Mouse (Mus musculus) G1E (cell line): ENCODE results near the gene Mthfd1. TPM values are rescaled to one million over a fixed set of nuclear protein-coding genes. Genes with fewer than 3 reads are reported as not detected.

Experiments
- ATAC-seq: 2 replicates; pipeline ENCODE4 v1.8.0; 2016; ENCODE audit warnings: mild to moderate bottlenecking; ENCODE audit not compliant: insufficient number of reproducible peaks, poor library complexity, low FRiP score, severe bottlenecking; ENCODE audit errors: extremely low read depth
- DNase-seq: peaks from one replicate; pipeline ENCODE4 v3.0.0; 2012; ENCODE audit warnings: low spot score
- H3K27me3 ChIP-seq: 2 replicates; pipeline ENCODE4 v1.6.1; 2012; ENCODE audit warnings: mild to moderate bottlenecking, low read length, inconsistent platforms; ENCODE audit not compliant: insufficient read depth
- H3K36me3 ChIP-seq: replicated peaks from 2 replicates; pipeline ENCODE3; 2012; ENCODE audit warnings: mild to moderate bottlenecking, inconsistent platforms
- H3K4me1 ChIP-seq: 2 replicates; pipeline ENCODE4 v1.6.1; 2012; ENCODE audit warnings: low read depth, low read length, inconsistent platforms, mixed read lengths; ENCODE audit not compliant: insufficient read depth
- H3K4me3 ChIP-seq: 2 replicates; pipeline ENCODE4 v1.5.1; 2012; ENCODE audit warnings: low read depth, mild to moderate bottlenecking, inconsistent platforms, low read length, moderate library complexity, mixed read lengths
- H3K9me3 ChIP-seq: replicated peaks from 2 replicates; pipeline ENCODE4 v1.6.1; 2012; ENCODE audit warnings: inconsistent platforms
- CTCF ChIP-seq: IDR thresholded peaks from 2 replicates; pipeline ENCODE4 v1.5.1; 2012; ENCODE audit warnings: low read depth, low read length, inconsistent platforms, mixed read lengths
- GATA1 ChIP-seq: IDR thresholded peaks from 2 replicates; pipeline ENCODE4 v1.6.1; 2012; ENCODE audit warnings: borderline replicate concordance, low read length, inconsistent platforms, mixed read lengths
- GATA2 ChIP-seq: IDR thresholded peaks from 2 replicates; pipeline ENCODE4 v1.6.1; 2012; ENCODE audit warnings: low read depth, low read length, inconsistent platforms, borderline replicate concordance
- POLR2AphosphoS5 ChIP-seq: IDR thresholded peaks from 2 replicates; pipeline ENCODE4 v1.6.1; 2012; ENCODE audit warnings: low read depth, low read length, inconsistent platforms; ENCODE audit not compliant: insufficient replicate concordance
- TAL1 ChIP-seq: conservative IDR thresholded peaks from 2 replicates; pipeline ENCODE4 v1.6.1; 2012; ENCODE audit warnings: low read depth, low read length, inconsistent platforms, mixed read lengths
- polyA plus RNA-seq: library from polyadenylated mRNA; stranded (reverse); fragments of >175 nt; gene quantifications from 2 replicates; pipeline ENCODE4 v1.2.3, GENCODE M21; 2012
- total RNA-seq, 2 experiments: library from RNA; stranded (forward) in 1 of 2; stranded (reverse) in 1 of 2; fragments of 200-1000 nt in 1 of 2; fragments of >200 nt in 1 of 2; fragmentation: Nextera tagmentation in 1 of 2; gene quantifications; 2 replicates each; pipeline ENCODE4 v1.2.3; 2014 to 2017

Gene Mthfd1
- total and polyA plus RNA-seq, 3 experiments, result 185 to 253 (median 199) TPM

DNA sequence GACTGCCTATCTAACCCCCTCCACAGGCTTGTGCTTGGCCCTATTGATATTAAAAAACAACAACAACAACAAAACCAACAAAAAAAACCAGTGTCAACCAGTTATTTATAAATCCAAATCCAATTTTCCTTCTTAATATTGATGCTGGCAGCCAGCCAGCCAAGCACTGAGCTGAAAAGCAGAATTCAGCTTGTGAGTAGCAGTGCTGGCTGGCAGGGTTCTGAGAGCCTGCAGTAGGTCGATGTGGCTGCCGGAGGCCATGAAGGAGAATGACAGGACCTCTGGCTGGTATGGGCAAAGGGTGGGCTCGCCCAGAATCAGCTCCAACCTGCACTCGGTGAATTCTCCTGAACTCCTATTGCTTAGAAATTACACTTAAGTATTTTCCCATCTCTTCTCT is 49.1 kb downstream of the Mthfd1 start:
- no peaks in the 10 kb centered on the region for H3K27me3 ChIP-seq
- peaks cover 6% of the 10 kb centered on the region; the same call in 1 of the 2 replicates for H3K4me1 ChIP-seq
- TF ChIP-seq GATA2, result no peak
- TF ChIP-seq POLR2AphosphoS5, result no peak
- no peak for TF ChIP-seq GATA1
- TF ChIP-seq CTCF, result no peak
- TF ChIP-seq TAL1, result no peak
- peaks cover 100% of the 10 kb centered on the region for H3K36me3 ChIP-seq
- ATAC-seq, result no peak
- H3K9me3 ChIP-seq, result no peaks in the 10 kb centered on the region
- H3K4me3 ChIP-seq, result no peak overlapping the region
- no peak for DNase-seq

GRCm38 (mm10) chr12:76305107-76305506 is 50.0 kb downstream of the Mthfd1 start:
- Histone ChIP-seq H3K9me3 (no peaks in the 10 kb centered on the region), H3K4me3 (no peak overlapping the region), H3K27me3 (no peaks in the 10 kb centered on the region), H3K4me1 (peaks cover 6% of the 10 kb centered on the region; the same call in 1 of the 2 replicates), H3K36me3 (peaks cover 100% of the 10 kb centered on the region)
- DNase-seq (no peak), ATAC-seq (no peak)
- TF ChIP-seq POLR2AphosphoS5 (no peak), TAL1 (no peak), GATA2 (no peak), CTCF (no peak), GATA1 (no peak)

GRCm38 (mm10) chr12:76306852-76307561 is 51.9 kb downstream of the Mthfd1 start:
- no peak overlapping the region for H3K4me3 ChIP-seq
- H3K4me1 ChIP-seq, result peaks cover 9% of the 10 kb centered on the region
- TF ChIP-seq CTCF (no peak), GATA2 (no peak), GATA1 (no peak), POLR2AphosphoS5 (no peak), TAL1 (no peak)
- DNase-seq (no peak), ATAC-seq (no peak)
- H3K9me3 ChIP-seq, result no peaks in the 10 kb centered on the region
- peaks cover 100% of the 10 kb centered on the region for H3K36me3 ChIP-seq
- no peaks in the 10 kb centered on the region for H3K27me3 ChIP-seq

- H3K36me3 ChIP-seq, result peaks cover 99% of the 10 kb centered on the region
- no peaks in the 10 kb centered on the region for H3K9me3 ChIP-seq
- H3K4me3 ChIP-seq, result no peak overlapping the region
- DNase-seq (no peak), ATAC-seq (no peak)
- TF ChIP-seq GATA1 (no peak), GATA2 (no peak), TAL1 (no peak), POLR2AphosphoS5 (no peak), CTCF (no peak)
- peaks cover 12% of the 10 kb centered on the region for H3K4me1 ChIP-seq
- no peaks in the 10 kb centered on the region for H3K27me3 ChIP-seq
These were observed 52.9 kb downstream of the Mthfd1 start for GRCm38 (mm10) chr12:76307964-76308363.

DNA sequence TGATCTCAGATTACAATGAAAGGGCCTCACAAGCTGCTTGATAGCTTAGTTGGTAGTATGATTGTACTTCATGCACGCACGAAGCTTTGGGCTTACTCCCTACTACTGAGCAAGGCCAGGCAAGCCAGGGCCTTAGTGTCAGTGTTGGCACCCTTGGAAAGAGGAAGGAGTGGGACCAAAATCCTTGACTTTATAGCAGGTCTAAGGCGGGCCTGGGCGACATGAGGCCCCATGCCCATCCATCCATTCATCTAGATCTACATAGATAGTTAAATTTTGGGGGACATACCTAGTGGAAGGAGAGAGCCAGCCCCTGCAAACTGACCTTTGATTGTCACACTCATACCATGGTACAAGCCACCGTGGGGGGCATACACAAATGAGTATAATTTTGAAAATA is 53.3 kb downstream of the Mthfd1 start:
- TF ChIP-seq POLR2AphosphoS5 (no peak), TAL1 (no peak), CTCF (no peak), GATA1 (no peak), GATA2 (no peak)
- H3K27me3 ChIP-seq, result no peaks in the 10 kb centered on the region
- peaks cover 99% of the 10 kb centered on the region for H3K36me3 ChIP-seq
- no peaks in the 10 kb centered on the region for H3K9me3 ChIP-seq
- DNase-seq, result no peak
- ATAC-seq, result no peak
- no peak overlapping the region for H3K4me3 ChIP-seq
- peaks cover 12% of the 10 kb centered on the region for H3K4me1 ChIP-seq

- Histone ChIP-seq H3K27me3 (no peaks in the 10 kb centered on the region), H3K4me1 (peaks cover 13% of the 10 kb centered on the region), H3K9me3 (no peaks in the 10 kb centered on the region), H3K4me3 (no peak overlapping the region), H3K36me3 (peaks cover 99% of the 10 kb centered on the region)
- no peak for TF ChIP-seq CTCF
- no peak for TF ChIP-seq GATA2
- TF ChIP-seq TAL1, result no peak
- no peak for TF ChIP-seq GATA1
- TF ChIP-seq POLR2AphosphoS5, result no peak
- DNase-seq (no peak), ATAC-seq (no peak; the same call in 1 of the 2 replicates)
These were observed 54.9 kb downstream of the Mthfd1 start for GRCm38 (mm10) chr12:76310007-76310406.
